Mouse (Mus musculus): ENCODE data around the gene Nsd1. TPM values are rescaled to one million over a fixed set of nuclear protein-coding genes. Genes with fewer than 3 reads are reported as not detected.

Nsd1 gene
- polyA plus RNA-seq, 1 experiment from 2014 or later, result 51.0 TPM

GRCm38 (mm10) chr13:55361974-55362452 lies 152.4 kb downstream of the Nsd1 start:
- H3K9me3 ChIP-seq, result no peaks in the 10 kb centered on the region
- H3K27me3 ChIP-seq (ENCODE audit: insufficient read depth, poor library complexity, severe bottlenecking), result peaks cover 6% of the 10 kb centered on the region; the same call in 1 of the 2 replicates
- H3K4me1 ChIP-seq, result peaks cover 22% of the 10 kb centered on the region
- H3K4me3 ChIP-seq, result peak overlapping the region; percentile 97
- no peak for DNase-seq (ENCODE audit: low spot score)
- peaks cover 40% of the 10 kb centered on the region for H3K36me3 ChIP-seq
- WGBS, result under 1% methylated on average over 32 of the region's 32 CpGs
- H3K27ac ChIP-seq, result peak overlapping the region; percentile 93

GRCm38 (mm10) chr13:55362453-55363060 lies 153.0 kb downstream of the Nsd1 start, which contains the start of gene Lman2:
Gene Lman2 (minus strand): TSS chr13:55362783.
- peak; percentile 99 for DNase-seq (ENCODE audit: low spot score)
- Histone ChIP-seq H3K27me3 (ENCODE audit: insufficient read depth, poor library complexity, severe bottlenecking) (peaks cover 6% of the 10 kb centered on the region; the same call in 1 of the 2 replicates), H3K9me3 (no peaks in the 10 kb centered on the region), H3K36me3 (peaks cover 35% of the 10 kb centered on the region), H3K4me3 (peak within 1 kb of the TSS; percentile 97), H3K27ac (peak within 1 kb of the TSS; percentile 93), H3K4me1 (peaks cover 22% of the 10 kb centered on the region)
- 0% methylated on average over 35 of the region's 35 CpGs for WGBS

Other genes starting within 250 kb of the Nsd1 start
- gene Hk3, start 188.4 kb upstream of the Nsd1 start, polyA plus RNA-seq (2016; fragmentation: Nextera tagmentation; extraction: Ambion mirVana), result 0.43 TPM in 1 of 2 replicates, not detected in the other
- gene Uimc1, start 109.5 kb upstream of the Nsd1 start, polyA plus RNA-seq (2016; fragmentation: Nextera tagmentation; extraction: Ambion mirVana), result 16.1 and 18.9 TPM in 2 replicates
- 18.1 and 20.4 TPM in 2 replicates for gene Zfp346, start 104.5 kb upstream of the Nsd1 start, polyA plus RNA-seq (2016; fragmentation: Nextera tagmentation; extraction: Ambion mirVana)
- not detected in 2 replicates for gene Gm17617, start 76.2 kb upstream of the Nsd1 start, polyA plus RNA-seq (2016; fragmentation: Nextera tagmentation; extraction: Ambion mirVana)
- gene Fgfr4, start 57.1 kb upstream of the Nsd1 start, polyA plus RNA-seq (2016; fragmentation: Nextera tagmentation; extraction: Ambion mirVana), result 0.46 and 3.5 TPM in 2 replicates
- gene Prelid1, start 110.7 kb downstream of the Nsd1 start, polyA plus RNA-seq (2016; fragmentation: Nextera tagmentation; extraction: Ambion mirVana), result 478 and 538 TPM in 2 replicates
- 57.4 and 76.2 TPM in 2 replicates for gene Rab24, start 112.2 kb downstream of the Nsd1 start, polyA plus RNA-seq (2016; fragmentation: Nextera tagmentation; extraction: Ambion mirVana)
- gene Mxd3, start 120.0 kb downstream of the Nsd1 start, polyA plus RNA-seq (2016; fragmentation: Nextera tagmentation; extraction: Ambion mirVana), result 14.3 and 15.0 TPM in 2 replicates
- gene Lman2, start 153.0 kb downstream of the Nsd1 start, polyA plus RNA-seq (2016; fragmentation: Nextera tagmentation; extraction: Ambion mirVana), result 114 and 117 TPM in 2 replicates
- 0.18 and 0.68 TPM in 2 replicates for gene Rgs14, start 159.9 kb downstream of the Nsd1 start, polyA plus RNA-seq (2016; fragmentation: Nextera tagmentation; extraction: Ambion mirVana)
- not detected in 2 replicates for gene Slc34a1, start 188.4 kb downstream of the Nsd1 start, polyA plus RNA-seq (2016; fragmentation: Nextera tagmentation; extraction: Ambion mirVana)
- not detected in 2 replicates for gene Pfn3, start 205.4 kb downstream of the Nsd1 start, polyA plus RNA-seq (2016; fragmentation: Nextera tagmentation; extraction: Ambion mirVana)
- 0.21 and 8.5 TPM in 2 replicates for gene F12, start 217.0 kb downstream of the Nsd1 start, polyA plus RNA-seq (2016; fragmentation: Nextera tagmentation; extraction: Ambion mirVana)
- gene Grk6, start 235.3 kb downstream of the Nsd1 start, polyA plus RNA-seq (2016; fragmentation: Nextera tagmentation; extraction: Ambion mirVana), result 29.5 and 44.2 TPM in 2 replicates

All from heart, embryonic 10.5 days (tissue).